Mouse (Mus musculus): Measurements from ENCODE around the gene Hist2h2aa2. TPM values are rescaled to one million over a fixed set of nuclear protein-coding genes. Genes with fewer than 3 reads are reported as not detected.
"Not testable (repeated sequence)": the region's sequence is repeated elsewhere in the genome, so short reads cannot be mapped to it uniquely, and the experiment has no call there.

Gene Hist2h2aa2
- polyA plus RNA-seq (2012; rRNA removed) = 6.8 TPM in 1 of 2 replicates, not detected in the other

GRCm38 (mm10) chr3:96239949-96240798 is at the start of gene Hist2h2aa2:
Gene Hist2h2aa2, minus strand, starts transcription at chr3:96240276.
- DNase-seq = peak; percentile 97 to 99
- WGBS = 4% methylated on average over 24 of the region's 85 CpGs

GRCm38 (mm10) chr3:96289201-96289600 is 49.1 kb upstream of the Hist2h2aa2 start:
- WGBS = 67% methylated on average over 3 of the region's 3 CpGs
- Histone ChIP-seq H3K27me3 (ENCODE audit: control insufficient read depth, insufficient read depth, low read length) (no peaks in the 10 kb centered on the region; the same call in 1 of the 2 replicates), H3K4me1 (ENCODE audit: control insufficient read depth, insufficient read depth, low read length) (no peaks in the 10 kb centered on the region), H3K4me3 (replicated peaks; ENCODE audit: insufficient read depth, low read depth, low read length) (no peak overlapping the region), H3K27ac (ENCODE audit: insufficient read depth, low read length) (no peak overlapping the region)
- no peak for DNase-seq
- TF ChIP-seq POLR2A (IDR thresholded peaks at IDR 0.05; ENCODE audit: borderline replicate concordance, insufficient read depth, low read length) (no peak), CTCF (IDR thresholded peaks at IDR 0.05; ENCODE audit: borderline replicate concordance, insufficient read depth, low read depth, low read length) (no peak)

More at GRCm38 (mm10) chr3:96239949-96240798, at the start of gene Hist2h2aa2:
- Histone ChIP-seq H3K27ac (ENCODE audit: insufficient read depth, low read length) (peak within 1 kb of the TSS; percentile 12; the same call in 1 of the 2 replicates), H3K4me3 (replicated peaks; ENCODE audit: insufficient read depth, low read depth, low read length) (peak within 1 kb of the TSS; percentile 44), H3K4me1 (ENCODE audit: control insufficient read depth, insufficient read depth, low read length) (peaks cover 10% of the 10 kb centered on the region)
- TF ChIP-seq POLR2A (IDR thresholded peaks at IDR 0.05; ENCODE audit: borderline replicate concordance, insufficient read depth, low read length) = peak; percentile 52; the same call in 1 of the 2 replicates
- not testable (repeated sequence) for H3K27me3 ChIP-seq (ENCODE audit: control insufficient read depth, insufficient read depth, low read length)

GRCm38 (mm10) chr3:96287334-96287733 is 47.3 kb upstream of the Hist2h2aa2 start:
- not testable (repeated sequence) for DNase-seq; H3K27ac ChIP-seq (ENCODE audit: insufficient read depth, low read length); H3K27me3 ChIP-seq (ENCODE audit: control insufficient read depth, insufficient read depth, low read length); H3K4me3 ChIP-seq (replicated peaks; ENCODE audit: insufficient read depth, low read depth, low read length); H3K4me1 ChIP-seq (ENCODE audit: control insufficient read depth, insufficient read depth, low read length)
- peak; percentile 58 for TF ChIP-seq CTCF (IDR thresholded peaks at IDR 0.05; ENCODE audit: borderline replicate concordance, insufficient read depth, low read depth, low read length)
- 88% methylated on average over 11 of the region's 11 CpGs for WGBS

- WGBS = 24% methylated on average over 4 of the region's 4 CpGs
- TF ChIP-seq POLR2A (IDR thresholded peaks at IDR 0.05; ENCODE audit: borderline replicate concordance, insufficient read depth, low read length) = no peak
- TF ChIP-seq CTCF (IDR thresholded peaks at IDR 0.05; ENCODE audit: borderline replicate concordance, insufficient read depth, low read depth, low read length) = no peak
- DNase-seq = no peak
- peaks cover 3% of the 10 kb centered on the region; the same call in 1 of the 2 replicates for H3K27me3 ChIP-seq (ENCODE audit: control insufficient read depth, insufficient read depth, low read length)
- no peak overlapping the region for H3K27ac ChIP-seq (ENCODE audit: insufficient read depth, low read length)
- no peak overlapping the region for H3K4me3 ChIP-seq (replicated peaks; ENCODE audit: insufficient read depth, low read depth, low read length)
- no peaks in the 10 kb centered on the region for H3K4me1 ChIP-seq (ENCODE audit: control insufficient read depth, insufficient read depth, low read length)
Measured at GRCm38 (mm10) chr3:96284457-96284856, 44.4 kb upstream of the Hist2h2aa2 start.

GRCm38 (mm10) chr3:96280660-96281059 is 40.6 kb upstream of the Hist2h2aa2 start:
- DNase-seq = no peak
- Histone ChIP-seq H3K4me1 (ENCODE audit: control insufficient read depth, insufficient read depth, low read length) (no peaks in the 10 kb centered on the region; the same call in 1 of the 2 replicates), H3K27me3 (ENCODE audit: control insufficient read depth, insufficient read depth, low read length) (peaks cover 3% of the 10 kb centered on the region; the same call in 1 of the 2 replicates), H3K27ac (ENCODE audit: insufficient read depth, low read length) (no peak overlapping the region), H3K4me3 (replicated peaks; ENCODE audit: insufficient read depth, low read depth, low read length) (no peak overlapping the region)
- TF ChIP-seq CTCF (IDR thresholded peaks at IDR 0.05; ENCODE audit: borderline replicate concordance, insufficient read depth, low read depth, low read length) (no peak), POLR2A (IDR thresholded peaks at IDR 0.05; ENCODE audit: borderline replicate concordance, insufficient read depth, low read length) (no peak)
- 60% methylated on average over 6 of the region's 6 CpGs for WGBS

- H3K4me1 ChIP-seq (ENCODE audit: control insufficient read depth, insufficient read depth, low read length) = no peaks in the 10 kb centered on the region; the same call in 1 of the 2 replicates
- no peaks in the 10 kb centered on the region for H3K27me3 ChIP-seq (ENCODE audit: control insufficient read depth, insufficient read depth, low read length)
- WGBS = under 1% methylated on average over 49 of the region's 49 CpGs
- peak overlapping the region; percentile 82 for H3K4me3 ChIP-seq (replicated peaks; ENCODE audit: insufficient read depth, low read depth, low read length)
- peak; percentile 82 for TF ChIP-seq CTCF (IDR thresholded peaks at IDR 0.05; ENCODE audit: borderline replicate concordance, insufficient read depth, low read depth, low read length)
- no peak for TF ChIP-seq POLR2A (IDR thresholded peaks at IDR 0.05; ENCODE audit: borderline replicate concordance, insufficient read depth, low read length)
- H3K27ac ChIP-seq (ENCODE audit: insufficient read depth, low read length) = peak overlapping the region; percentile 13; the same call in 1 of the 2 replicates
- DNase-seq = peak; percentile 87 to 90
Measured at GRCm38 (mm10) chr3:96277800-96278624, 37.9 kb upstream of the Hist2h2aa2 start.

GRCm38 (mm10) chr3:96277428-96277799 is 37.3 kb upstream of the Hist2h2aa2 start:
- H3K27ac ChIP-seq (ENCODE audit: insufficient read depth, low read length) = no peak overlapping the region
- WGBS = 28% methylated on average over 8 of the region's 8 CpGs
- H3K4me3 ChIP-seq (replicated peaks; ENCODE audit: insufficient read depth, low read depth, low read length) = peak overlapping the region; percentile 82
- no peaks in the 10 kb centered on the region; the same call in 1 of the 2 replicates for H3K4me1 ChIP-seq (ENCODE audit: control insufficient read depth, insufficient read depth, low read length)
- TF ChIP-seq CTCF (IDR thresholded peaks at IDR 0.05; ENCODE audit: borderline replicate concordance, insufficient read depth, low read depth, low read length) (no peak), POLR2A (IDR thresholded peaks at IDR 0.05; ENCODE audit: borderline replicate concordance, insufficient read depth, low read length) (no peak)
- DNase-seq = peak in 1 of 2 experiments; percentile 43
- no peaks in the 10 kb centered on the region for H3K27me3 ChIP-seq (ENCODE audit: control insufficient read depth, insufficient read depth, low read length)
